Mouse (Mus musculus): ENCODE data around the gene Olfr763. TPM values are rescaled to one million over a fixed set of nuclear protein-coding genes. Genes with fewer than 3 reads are reported as not detected.
"Not testable (repeated sequence)": the region's sequence is repeated elsewhere in the genome, so short reads cannot be mapped to it uniquely, and the experiment has no call there.

The Olfr763 gene
- polyA plus RNA-seq, 1 experiment from 2014 or later, result not detected

- Histone ChIP-seq H3K4me1 (replicated peaks) (no peaks in the 10 kb centered on the region), H3K4me2 (no peak overlapping the region), H3K27ac (replicated peaks) (no peak overlapping the region), H3K9me3 (no peaks in the 10 kb centered on the region), H3K9ac (no peak overlapping the region), H3K36me3 (no peaks in the 10 kb centered on the region), H3K27me3 (no peaks in the 10 kb centered on the region), H3K4me3 (no peak overlapping the region)
- ATAC-seq (ENCODE audit: low FRiP score, low read depth), result no peak
- 92% methylated on average over 1 of the region's 1 CpGs for WGBS
Measured at GRCm38 (mm10) chr10:128995796-128996195, 14.8 kb upstream of the Olfr763 start.

- H3K36me3 ChIP-seq, result no peaks in the 10 kb centered on the region
- no peaks in the 10 kb centered on the region for H3K9me3 ChIP-seq
- no peak overlapping the region for H3K4me2 ChIP-seq
- H3K9ac ChIP-seq, result no peak overlapping the region
- H3K4me3 ChIP-seq, result no peak overlapping the region
- 76% methylated on average over 4 of the region's 4 CpGs for WGBS
- no peak overlapping the region for H3K27ac ChIP-seq (replicated peaks)
- no peaks in the 10 kb centered on the region for H3K4me1 ChIP-seq (replicated peaks)
- H3K27me3 ChIP-seq, result no peaks in the 10 kb centered on the region
- ATAC-seq (ENCODE audit: low FRiP score, low read depth), result no peak
Measured at GRCm38 (mm10) chr10:128996523-128997040, 14.0 kb upstream of the Olfr763 start.

DNA sequence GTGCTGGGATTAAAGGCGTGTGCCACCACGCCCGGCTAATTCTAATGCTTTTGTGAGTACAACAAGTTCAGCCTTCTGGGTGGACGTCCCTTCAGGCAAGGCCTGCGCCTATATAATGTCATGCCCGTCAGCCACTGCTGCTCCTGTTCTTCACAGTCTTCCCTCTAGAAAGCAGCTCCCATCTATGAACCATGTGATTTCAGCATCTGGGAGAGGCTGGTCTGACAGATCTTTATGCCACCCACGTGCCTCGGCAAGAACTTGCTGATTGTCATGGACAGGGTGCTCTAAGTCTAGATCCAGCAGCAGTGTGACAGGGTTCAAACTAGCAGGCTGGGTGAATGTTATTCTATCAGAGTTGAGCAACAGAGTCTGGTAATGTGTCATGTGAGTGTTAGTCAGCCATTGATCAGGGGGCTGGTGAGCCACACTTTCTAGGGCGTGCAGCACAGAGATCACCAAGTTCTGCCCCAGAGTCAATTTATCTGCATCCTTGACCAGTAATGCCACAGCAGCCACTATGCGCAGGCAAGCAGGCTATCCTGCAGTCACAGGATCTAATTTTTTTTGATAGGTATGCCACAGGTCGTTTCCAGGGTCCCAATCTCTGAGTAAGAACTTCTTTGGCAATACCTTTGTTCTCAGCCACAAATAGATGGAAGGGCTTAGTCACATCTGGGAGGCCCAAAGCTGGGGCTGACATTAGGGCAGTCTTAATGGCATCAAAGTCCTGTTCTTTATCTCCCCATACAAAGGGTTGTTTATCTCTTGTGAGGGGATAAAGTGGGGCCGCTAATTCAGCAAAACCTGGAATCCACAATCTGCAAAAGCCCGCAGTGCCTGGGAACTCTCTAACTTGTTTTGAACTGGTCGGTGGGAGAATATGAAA lies 6.3 kb upstream of the Olfr763 start:
- WGBS, result 86% methylated on average over 14 of the region's 14 CpGs

GRCm38 (mm10) chr10:129011511-129011910 lies 920 bp downstream of the Olfr763 start:
- 63% methylated on average over 2 of the region's 5 CpGs for WGBS
- not testable (repeated sequence) for H3K9ac ChIP-seq; ATAC-seq (ENCODE audit: low FRiP score, low read depth)

More for the DNA sequence above, 6.3 kb upstream of the Olfr763 start:
- Histone ChIP-seq H3K4me3 (no peak overlapping the region), H3K4me2 (no peak overlapping the region), H3K9ac (no peak overlapping the region), H3K36me3 (no peaks in the 10 kb centered on the region), H3K4me1 (replicated peaks) (no peaks in the 10 kb centered on the region), H3K27ac (replicated peaks) (no peak overlapping the region), H3K27me3 (no peaks in the 10 kb centered on the region), H3K9me3 (no peaks in the 10 kb centered on the region)
- ATAC-seq (ENCODE audit: low FRiP score, low read depth), result no peak

DNA sequence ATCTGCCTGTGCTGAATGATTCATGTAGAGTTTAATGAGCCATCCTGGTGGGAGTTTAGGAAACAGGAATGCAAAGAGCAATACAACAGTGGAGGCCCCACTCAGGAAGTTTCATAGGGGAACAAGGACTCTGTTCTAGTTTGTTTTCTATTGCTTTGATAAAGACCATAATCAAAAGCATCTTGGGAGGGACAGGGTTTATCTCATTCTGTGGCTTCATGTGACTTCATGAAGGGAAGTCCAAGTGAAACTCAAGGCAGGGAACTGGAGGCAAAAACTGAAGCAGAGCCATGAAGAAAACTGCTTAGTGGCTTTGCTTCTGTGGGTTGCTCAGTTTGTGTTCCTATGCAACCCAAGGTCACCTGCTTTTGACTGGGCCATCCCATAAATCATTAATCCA lies 3.9 kb downstream of the Olfr763 start:
- Histone ChIP-seq H3K4me1 (replicated peaks) (no peaks in the 10 kb centered on the region), H3K4me2 (no peak overlapping the region), H3K27me3 (no peaks in the 10 kb centered on the region), H3K9me3 (no peaks in the 10 kb centered on the region), H3K4me3 (no peak overlapping the region), H3K27ac (replicated peaks) (no peak overlapping the region), H3K36me3 (no peaks in the 10 kb centered on the region), H3K9ac (no peak overlapping the region)
- ATAC-seq (ENCODE audit: low FRiP score, low read depth), result no peak

More at GRCm38 (mm10) chr10:129011511-129011910, 920 bp downstream of the Olfr763 start:
- H3K4me2 ChIP-seq; H3K9me3 ChIP-seq; H3K27ac ChIP-seq (replicated peaks); H3K36me3 ChIP-seq; H3K4me3 ChIP-seq; H3K27me3 ChIP-seq; H3K4me1 ChIP-seq (replicated peaks): not testable (repeated sequence)

DNA sequence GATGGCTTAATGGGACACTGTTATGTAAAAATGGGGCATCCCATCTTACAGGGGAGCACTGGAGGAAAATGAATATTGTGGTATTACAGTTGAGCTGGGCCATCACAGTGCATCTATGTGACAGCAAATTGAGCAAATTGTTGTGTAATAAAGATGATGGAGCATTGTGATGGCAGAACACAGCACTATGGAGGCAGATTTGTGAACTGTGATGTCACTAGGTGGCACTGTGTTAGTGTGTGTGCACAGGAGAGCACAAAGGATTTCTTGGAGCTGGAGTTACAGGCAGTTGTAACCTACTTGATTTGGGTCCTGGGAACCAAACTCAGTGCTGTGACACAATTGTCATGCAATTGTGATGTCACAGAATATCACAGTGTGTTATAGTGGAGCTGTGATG lies 12.7 kb downstream of the Olfr763 start:
- no peaks in the 10 kb centered on the region for H3K36me3 ChIP-seq
- H3K9ac ChIP-seq, result no peak overlapping the region
- H3K9me3 ChIP-seq, result no peaks in the 10 kb centered on the region
- no peaks in the 10 kb centered on the region for H3K27me3 ChIP-seq
- no peak overlapping the region for H3K27ac ChIP-seq (replicated peaks)
- H3K4me3 ChIP-seq, result no peak overlapping the region
- peak; percentile 27; the same call in 1 of the 2 replicates for ATAC-seq (ENCODE audit: low FRiP score, low read depth)
- H3K4me2 ChIP-seq, result no peak overlapping the region
- no peaks in the 10 kb centered on the region for H3K4me1 ChIP-seq (replicated peaks)

GRCm38 (mm10) chr10:129026018-129026662 lies 15.5 kb downstream of the Olfr763 start:
- Histone ChIP-seq H3K27ac (replicated peaks) (no peak overlapping the region), H3K4me1 (replicated peaks) (no peaks in the 10 kb centered on the region), H3K27me3 (no peaks in the 10 kb centered on the region), H3K9ac (no peak overlapping the region), H3K4me3 (no peak overlapping the region), H3K4me2 (no peak overlapping the region), H3K36me3 (no peaks in the 10 kb centered on the region), H3K9me3 (no peaks in the 10 kb centered on the region)
- ATAC-seq (ENCODE audit: low FRiP score, low read depth), result peak; percentile 84; the same call in 1 of the 2 replicates
- 61% methylated on average over 3 of the region's 3 CpGs for WGBS

DNA sequence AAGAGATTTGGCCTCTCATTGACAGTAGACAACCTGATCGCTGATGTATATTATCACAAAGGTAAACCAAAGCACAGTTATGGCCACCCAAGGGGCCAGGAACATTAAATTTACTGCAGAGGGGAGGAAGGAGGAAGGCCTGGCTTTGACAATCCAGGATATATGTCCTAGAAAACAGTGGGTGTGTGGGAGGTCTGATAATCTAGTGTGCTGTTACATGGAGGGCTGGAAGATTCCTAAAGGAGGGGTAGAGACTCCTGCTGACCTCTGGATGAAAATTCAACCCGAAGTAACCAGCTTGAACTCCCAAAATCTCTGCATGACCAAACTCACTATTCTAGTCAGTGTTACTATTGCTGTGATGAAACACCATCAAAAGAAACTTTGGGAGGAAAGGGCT lies 17.8 kb downstream of the Olfr763 start:
- H3K4me1 ChIP-seq (replicated peaks), result no peaks in the 10 kb centered on the region
- H3K36me3 ChIP-seq, result no peaks in the 10 kb centered on the region
- H3K9ac ChIP-seq, result no peak overlapping the region
- no peak overlapping the region for H3K4me3 ChIP-seq
- H3K27me3 ChIP-seq, result no peaks in the 10 kb centered on the region
- WGBS, result 84% methylated on average over 2 of the region's 2 CpGs
- H3K4me2 ChIP-seq, result no peak overlapping the region
- ATAC-seq (ENCODE audit: low FRiP score, low read depth), result no peak
- no peaks in the 10 kb centered on the region for H3K9me3 ChIP-seq
- no peak overlapping the region for H3K27ac ChIP-seq (replicated peaks)

- 86% methylated on average over 3 of the region's 3 CpGs for WGBS
Measured at GRCm38 (mm10) chr10:129039796-129040195, 29.2 kb downstream of the Olfr763 start, which contains the start of gene Olfr764-ps1. TSS of gene Olfr764-ps1 (minus strand) at chr10:129039896.

GRCm38 (mm10) chr10:129049898-129050297 lies 39.3 kb downstream of the Olfr763 start, which contains the start of gene Olfr765:
TSS of gene Olfr765 (minus strand) at chr10:129049998.
- not testable (repeated sequence) for H3K9ac ChIP-seq; H3K36me3 ChIP-seq; H3K27me3 ChIP-seq; H3K4me3 ChIP-seq; H3K4me1 ChIP-seq (replicated peaks); H3K9me3 ChIP-seq; H3K4me2 ChIP-seq; ATAC-seq (ENCODE audit: low FRiP score, low read depth); H3K27ac ChIP-seq (replicated peaks)

More at GRCm38 (mm10) chr10:129039796-129040195, 29.2 kb downstream of the Olfr763 start, which contains the start of gene Olfr764-ps1:
- Histone ChIP-seq H3K27me3 (no peaks in the 10 kb centered on the region), H3K9ac (no peak within 1 kb of the TSS), H3K4me3 (no peak within 1 kb of the TSS), H3K4me2 (no peak within 1 kb of the TSS), H3K4me1 (replicated peaks) (no peaks in the 10 kb centered on the region), H3K27ac (replicated peaks) (no peak within 1 kb of the TSS), H3K36me3 (no peaks in the 10 kb centered on the region), H3K9me3 (no peaks in the 10 kb centered on the region)
- no peak for ATAC-seq (ENCODE audit: low FRiP score, low read depth)

Data from hindbrain, embryonic 15.5 days (tissue).